Mouse (Mus musculus) lung, embryonic 16.5 days (tissue): ENCODE measurements at regions not wholly inside any gene's neighbourhood (a gene's known extent, or its start where the extent isn't known, plus 50 kb on each side); places are given as distances from the start of the nearest gene placed in this dataset.

ENCODE experiments used
- ATAC-seq: fragments of 200-750 bp; cut with Nextera tagmentation; 2 replicates; pipeline ENCODE4 v1.8.0; 2017; ENCODE audit warnings: low read depth, mild to moderate bottlenecking, moderate library complexity
- H3K27ac ChIP-seq: fragments of 300-500 bp; sonication (generic); 2 replicates; pipeline ENCODE4 v1.5.1; 2014; ENCODE audit warnings: mild to moderate bottlenecking, control low read depth, low read length
- H3K27me3 ChIP-seq: fragments of 300-500 bp; sonication (generic); 2 replicates; pipeline ENCODE4 v1.6.1; 2014; ENCODE audit warnings: low read depth, low read length, mixed read lengths; ENCODE audit not compliant: control insufficient read depth, insufficient read depth
- H3K36me3 ChIP-seq: fragments of 300-500 bp; sonication (generic); 2 replicates; pipeline ENCODE4 v1.6.1; 2014; ENCODE audit warnings: low read length; ENCODE audit not compliant: control insufficient read depth, insufficient read depth
- H3K4me1 ChIP-seq: fragments of 300-500 bp; sonication (generic); replicated peaks from 2 replicates; pipeline ENCODE4 v1.6.1; 2014; ENCODE audit warnings: low read length, mixed read lengths; ENCODE audit not compliant: control insufficient read depth, insufficient read depth
- H3K4me2 ChIP-seq: fragments of 300-500 bp; sonication (generic); 2 replicates; pipeline ENCODE4 v1.6.1; 2014; ENCODE audit warnings: low read depth, low read length, control low read depth
- H3K4me3 ChIP-seq: fragments of 300-500 bp; sonication (generic); 2 replicates; pipeline ENCODE4 v1.5.1; 2014; ENCODE audit warnings: mild to moderate bottlenecking, low read length, control low read depth
- H3K9ac ChIP-seq: fragments of 300-500 bp; sonication (generic); 2 replicates; pipeline ENCODE4 v1.6.1; 2014; ENCODE audit warnings: low read length, control low read depth
- H3K9me3 ChIP-seq: fragments of 300-500 bp; sonication (generic); 2 replicates; pipeline ENCODE4 v1.6.1; 2016; ENCODE audit warnings: low read length; ENCODE audit not compliant: control insufficient read depth
- WGBS: fragments of 180-500 bp; shearing (Covaris S2); extraction: QIAGEN DNeasy Blood & Tissue Kit; methylation state at CpG from one replicate; pipeline ENCODE4 v1.1.7; 2014; 5-methylcytosine and 5-hydroxymethylcytosine counted together

- Histone ChIP-seq H3K27ac (no peak overlapping the region), H3K9ac (no peak overlapping the region), H3K9me3 (no peaks in the 10 kb centered on the region), H3K4me2 (no peak overlapping the region), H3K36me3 (no peaks in the 10 kb centered on the region), H3K27me3 (no peaks in the 10 kb centered on the region), H3K4me1 (no peaks in the 10 kb centered on the region), H3K4me3 (no peak overlapping the region)
- WGBS: 96% methylated on average over 4 of the region's 4 CpGs
- no peak for ATAC-seq
Measured at GRCm38 (mm10) chr5:133047456-133047855, 504.3 kb upstream of the Auts2 start.

DNA sequence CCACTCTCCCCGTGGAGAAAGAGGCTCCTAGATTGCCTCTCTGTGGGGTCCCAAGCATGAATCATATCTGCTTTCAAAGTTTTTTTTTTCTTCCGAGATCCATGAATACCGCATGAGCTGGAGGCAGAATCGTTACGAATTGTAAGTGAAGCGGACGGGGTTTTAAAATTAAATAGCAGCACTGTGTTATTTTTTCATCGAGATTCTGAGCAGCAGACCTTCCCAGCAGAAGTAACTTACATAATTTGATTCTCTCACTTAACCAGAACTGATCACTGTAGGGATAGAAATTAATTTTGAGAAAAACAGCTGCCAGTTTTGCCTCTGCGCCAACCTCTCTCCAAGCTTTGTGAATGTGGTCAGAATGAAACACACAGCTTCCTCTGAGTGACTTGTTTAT is 502.5 kb upstream of the Auts2 start:
- Histone ChIP-seq H3K9ac (no peak overlapping the region), H3K36me3 (no peaks in the 10 kb centered on the region), H3K9me3 (no peaks in the 10 kb centered on the region), H3K4me3 (no peak overlapping the region), H3K4me2 (no peak overlapping the region), H3K4me1 (no peaks in the 10 kb centered on the region), H3K27me3 (no peaks in the 10 kb centered on the region), H3K27ac (no peak overlapping the region)
- 58% methylated on average over 9 of the region's 9 CpGs for WGBS
- ATAC-seq: no peak

GRCm38 (mm10) chr5:133027590-133027989 is 484.4 kb upstream of the Auts2 start:
- no peaks in the 10 kb centered on the region for H3K27me3 ChIP-seq
- H3K9me3 ChIP-seq: 0 out of 2 replicates have a peak, but pooled peaks cover 3% of the 10 kb centered on the region
- H3K4me2 ChIP-seq: no peak overlapping the region
- 83% methylated on average over 4 of the region's 4 CpGs for WGBS
- no peak for ATAC-seq
- H3K27ac ChIP-seq: no peak overlapping the region
- no peaks in the 10 kb centered on the region for H3K4me1 ChIP-seq
- no peaks in the 10 kb centered on the region for H3K36me3 ChIP-seq
- no peak overlapping the region for H3K9ac ChIP-seq
- no peak overlapping the region for H3K4me3 ChIP-seq

GRCm38 (mm10) chr5:133025121-133025520 is 482.0 kb upstream of the Auts2 start:
- Histone ChIP-seq H3K9ac (no peak overlapping the region), H3K4me1 (no peaks in the 10 kb centered on the region), H3K4me2 (no peak overlapping the region), H3K36me3 (no peaks in the 10 kb centered on the region), H3K9me3 (0 out of 2 replicates have a peak, but pooled peaks cover 3% of the 10 kb centered on the region), H3K27ac (no peak overlapping the region), H3K4me3 (no peak overlapping the region), H3K27me3 (no peaks in the 10 kb centered on the region)
- ATAC-seq: no peak
- 72% methylated on average over 4 of the region's 4 CpGs for WGBS

DNA sequence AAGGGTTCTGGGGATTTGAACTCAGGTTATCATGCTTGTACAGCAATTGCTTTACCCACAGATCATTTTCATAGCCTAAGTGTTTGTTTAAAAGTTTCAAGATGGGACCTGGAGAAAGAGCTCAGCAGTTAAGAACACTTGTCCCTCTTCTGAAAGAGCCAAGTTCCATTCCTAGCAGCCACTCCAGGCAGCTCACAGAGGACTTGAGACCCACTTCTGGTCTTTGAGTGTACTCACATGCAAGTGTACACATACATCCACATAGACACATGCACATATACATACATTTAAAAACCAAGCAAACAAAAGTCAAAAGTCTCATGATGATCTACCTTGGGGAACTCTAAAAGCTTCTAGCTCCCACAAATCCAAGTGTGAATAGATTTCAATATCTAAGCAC is 477.7 kb upstream of the Auts2 start:
- Histone ChIP-seq H3K4me2 (no peak overlapping the region), H3K27me3 (no peaks in the 10 kb centered on the region), H3K9ac (no peak overlapping the region), H3K4me1 (no peaks in the 10 kb centered on the region), H3K27ac (no peak overlapping the region), H3K36me3 (no peaks in the 10 kb centered on the region), H3K9me3 (no peaks in the 10 kb centered on the region), H3K4me3 (no peak overlapping the region)
- peak; percentile 79 for ATAC-seq

DNA sequence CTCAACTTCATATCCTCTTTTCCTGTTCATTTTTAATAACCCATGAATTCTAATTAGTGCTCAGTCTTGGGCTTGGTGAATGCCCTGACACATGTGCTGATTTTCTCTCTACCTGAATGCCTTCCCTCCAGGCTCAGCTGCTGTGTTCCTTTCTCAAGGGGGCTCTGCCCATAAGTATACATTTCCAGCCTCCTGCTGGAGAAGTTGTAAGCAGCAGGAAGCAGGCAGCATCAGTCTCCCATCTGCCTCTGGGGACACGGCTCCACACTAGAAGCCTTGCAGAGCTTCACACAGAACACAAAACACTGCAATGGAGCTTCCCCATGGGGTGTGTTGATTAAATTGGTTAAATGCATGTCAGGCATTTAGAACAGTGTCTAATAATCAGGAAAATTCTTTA is 477.0 kb upstream of the Auts2 start:
- ATAC-seq: no peak
- Histone ChIP-seq H3K27ac (no peak overlapping the region), H3K27me3 (no peaks in the 10 kb centered on the region), H3K9ac (no peak overlapping the region), H3K4me2 (no peak overlapping the region), H3K9me3 (no peaks in the 10 kb centered on the region), H3K4me3 (no peak overlapping the region), H3K4me1 (no peaks in the 10 kb centered on the region), H3K36me3 (no peaks in the 10 kb centered on the region)
- 47% methylated on average over 1 of the region's 1 CpGs for WGBS

GRCm38 (mm10) chr5:133010624-133011575 is 467.8 kb upstream of the Auts2 start:
- Histone ChIP-seq H3K4me2 (no peak overlapping the region), H3K9me3 (no peaks in the 10 kb centered on the region), H3K27ac (peak overlapping the region; percentile 30; the same call in 1 of the 2 replicates), H3K36me3 (no peaks in the 10 kb centered on the region), H3K9ac (no peak overlapping the region), H3K4me3 (no peak overlapping the region), H3K27me3 (no peaks in the 10 kb centered on the region), H3K4me1 (no peaks in the 10 kb centered on the region)
- ATAC-seq: peak; percentile 81
- WGBS: 72% methylated on average over 14 of the region's 14 CpGs

DNA sequence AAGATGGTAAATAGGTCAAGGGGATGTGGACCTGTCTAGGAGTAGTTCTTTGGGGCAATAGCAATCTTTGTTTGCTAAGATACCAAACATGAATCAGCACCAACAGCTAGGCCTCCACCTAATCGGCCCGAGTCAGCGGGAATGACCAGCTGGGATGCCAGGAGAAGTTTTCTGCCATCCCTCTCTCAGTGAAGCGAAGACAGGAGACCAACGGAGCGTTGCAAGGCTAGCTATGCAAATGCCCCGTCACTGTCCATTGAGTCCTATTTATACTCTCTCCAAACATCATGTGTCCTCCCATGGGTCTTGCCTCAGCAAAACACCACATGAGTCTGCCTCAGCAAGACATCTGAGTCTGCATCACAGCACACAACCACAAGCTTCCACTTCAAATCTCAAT is 439.7 kb upstream of the Auts2 start:
- 93% methylated on average over 7 of the region's 7 CpGs for WGBS
- H3K9me3 ChIP-seq: no peaks in the 10 kb centered on the region
- no peaks in the 10 kb centered on the region for H3K27me3 ChIP-seq
- H3K4me1 ChIP-seq: no peaks in the 10 kb centered on the region
- H3K36me3 ChIP-seq: no peaks in the 10 kb centered on the region
- H3K27ac ChIP-seq: no peak overlapping the region
- no peak overlapping the region for H3K4me2 ChIP-seq
- H3K4me3 ChIP-seq: no peak overlapping the region
- H3K9ac ChIP-seq: no peak overlapping the region
- no peak for ATAC-seq

DNA sequence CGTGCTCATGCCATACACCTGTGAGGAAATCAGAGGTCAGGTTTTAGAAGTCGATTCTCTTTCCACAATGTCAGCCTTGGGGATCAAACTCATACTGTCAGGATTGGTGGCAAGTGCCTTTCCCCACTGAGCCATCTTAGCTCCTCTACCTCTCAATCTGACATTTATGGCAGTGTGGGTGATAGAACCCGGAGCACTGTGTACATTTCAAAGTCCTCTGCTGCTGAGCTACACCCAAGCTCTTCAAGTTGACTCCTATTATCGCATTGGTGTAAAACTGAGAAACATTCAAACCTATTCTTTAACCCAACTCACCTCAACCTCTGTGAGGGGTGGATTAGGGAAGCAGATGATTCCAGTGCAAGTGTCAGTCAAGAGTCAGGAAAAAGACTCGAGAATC is 435.9 kb upstream of the Auts2 start:
- H3K9me3 ChIP-seq: no peaks in the 10 kb centered on the region
- no peaks in the 10 kb centered on the region for H3K36me3 ChIP-seq
- H3K4me3 ChIP-seq: no peak overlapping the region
- no peak for ATAC-seq
- H3K9ac ChIP-seq: no peak overlapping the region
- no peak overlapping the region for H3K4me2 ChIP-seq
- no peaks in the 10 kb centered on the region for H3K4me1 ChIP-seq
- 77% methylated on average over 5 of the region's 5 CpGs for WGBS
- no peak overlapping the region for H3K27ac ChIP-seq
- H3K27me3 ChIP-seq: no peaks in the 10 kb centered on the region
